Mouse (Mus musculus) liver, embryonic 14.5 days (tissue): ENCODE data around the gene Nwd2. TPM values are rescaled to one million over a fixed set of nuclear protein-coding genes. Genes with fewer than 3 reads are reported as not detected.

Source experiments
- ATAC-seq: fragments of 200-750 bp; cut with Nextera tagmentation; 2 replicates; pipeline ENCODE4 v1.8.0; 2017; ENCODE audit warnings: moderate number of reproducible peaks, mild to moderate bottlenecking, moderate library complexity; ENCODE audit not compliant: insufficient read depth
- DNase-seq, 3 experiments: peaks; one replicate each; pipeline ENCODE4 v3.0.0-alpha.2; 2012 to 2013; ENCODE audit warnings: low read depth in 3 of 3, low spot score in 3 of 3
- H3K27ac ChIP-seq: fragments of 300-500 bp; sonication (generic); 2 replicates; pipeline ENCODE4 v1.5.1; 2014; ENCODE audit warnings: moderate library complexity, mild to moderate bottlenecking, control low read depth, inconsistent platforms
- H3K27me3 ChIP-seq: fragments of 300-500 bp; sonication (generic); 2 replicates; pipeline ENCODE4 v1.6.1; 2014; ENCODE audit warnings: mild to moderate bottlenecking, low read length, moderate library complexity; ENCODE audit not compliant: control insufficient read depth, insufficient read depth
- H3K36me3 ChIP-seq: fragments of 300-500 bp; sonication (generic); replicated peaks from 2 replicates; pipeline ENCODE4 v1.6.1; 2014; ENCODE audit warnings: low read depth; ENCODE audit not compliant: control insufficient read depth, insufficient read depth
- H3K4me1 ChIP-seq, 2 experiments: fragments of 200-500 bp in 1 of 2; fragments of 300-500 bp in 1 of 2; sonication (generic) in 1 of 2; replicated peaks; 2 replicates each; pipeline ENCODE4 v1.6.1; 2012 to 2014; ENCODE audit warnings: antibody characterized with exemption in 1 of 2, inconsistent platforms in 1 of 2, low read length in 1 of 2; ENCODE audit not compliant: control insufficient read depth in 2 of 2, insufficient read depth in 2 of 2
- H3K4me2 ChIP-seq: fragments of 300-500 bp; sonication (generic); 2 replicates; pipeline ENCODE4 v1.6.1; 2014; ENCODE audit warnings: low read depth, mild to moderate bottlenecking, control low read depth, moderate library complexity
- H3K4me3 ChIP-seq, 2 experiments: fragments of 200-500 bp in 1 of 2; fragments of 300-500 bp in 1 of 2; sonication (generic) in 1 of 2; 2 replicates each; pipeline ENCODE4 v1.5.1; 2012 to 2014; ENCODE audit warnings: low read depth in 2 of 2, low read length in 2 of 2, mild to moderate bottlenecking in 2 of 2, control low read depth in 1 of 2, inconsistent platforms in 1 of 2, moderate library complexity in 1 of 2; ENCODE audit not compliant: insufficient read depth in 1 of 2
- H3K9ac ChIP-seq: fragments of 300-500 bp; sonication (generic); replicated peaks from 2 replicates; pipeline ENCODE4 v1.6.1; 2014; ENCODE audit warnings: mild to moderate bottlenecking, control low read depth, moderate library complexity
- H3K9me3 ChIP-seq: fragments of 300-500 bp; sonication (generic); 2 replicates; pipeline ENCODE4 v1.6.1; 2016; ENCODE audit warnings: low read length, mixed read lengths; ENCODE audit not compliant: control insufficient read depth
- CTCF ChIP-seq: IDR thresholded peaks from 2 replicates; pipeline ENCODE4 v1.5.1; 2016; ENCODE audit warnings: antibody characterized with exemption, low read depth, control low read depth
- EP300 ChIP-seq: IDR thresholded peaks from 2 replicates; pipeline ENCODE4 v1.6.1; 2016; ENCODE audit warnings: antibody characterized with exemption, low read depth
- WGBS: fragments of 180-500 bp; shearing (Covaris S2); extraction: QIAGEN DNeasy Blood & Tissue Kit; methylation state at CpG from one replicate; pipeline ENCODE4 v1.1.7; 2014; ENCODE audit not compliant: insufficient replicate concordance; 5-methylcytosine and 5-hydroxymethylcytosine counted together
- polyA plus RNA-seq, 2 experiments: library from polyadenylated mRNA; depleted of rRNA in 1 of 2; stranded (reverse) in 1 of 2; unstranded in 1 of 2; fragments of >200 nt; fragmentation: Nextera tagmentation in 1 of 2; extraction: Ambion mirVana in 1 of 2; gene quantifications; 2 replicates each; pipeline versions ENCODE4 v1.2.1 to v1.2.3; 2012 to 2014

Gene Nwd2
- polyA plus RNA-seq, 2 experiments, result 0.03 TPM; not detected in 1

GRCm38 (mm10) chr5:63847541-63848226 is 198.8 kb downstream of the Nwd2 start:
- H3K27ac ChIP-seq, result peak overlapping the region; percentile 53
- H3K4me3 ChIP-seq, result no peak overlapping the region
- DNase-seq, result peak in 2 of 3 experiments; percentile 29 to 31
- H3K4me1 ChIP-seq, result no peaks in the 10 kb centered on the region
- TF ChIP-seq EP300 (no peak), CTCF (no peak)
- H3K27me3 ChIP-seq, result no peaks in the 10 kb centered on the region
- 0 out of 2 replicates have a peak, but pooled peaks cover 2% of the 10 kb centered on the region for H3K9me3 ChIP-seq
- WGBS, result 65% methylated on average over 13 of the region's 13 CpGs
- ATAC-seq, result peak; percentile 84
- H3K9ac ChIP-seq, result no peak overlapping the region
- 0 out of 2 replicates have a peak overlapping the region, but pooled peaks have one; percentile 28 for H3K4me2 ChIP-seq
- no peaks in the 10 kb centered on the region for H3K36me3 ChIP-seq

- WGBS, result 38% methylated on average over 8 of the region's 8 CpGs
- TF ChIP-seq EP300, result no peak
- TF ChIP-seq CTCF, result no peak
- H3K4me3 ChIP-seq, result no peak overlapping the region
- no peaks in the 10 kb centered on the region for H3K27me3 ChIP-seq
- H3K4me2 ChIP-seq, result no peak overlapping the region
- no peaks in the 10 kb centered on the region for H3K9me3 ChIP-seq
- ATAC-seq (no peak), DNase-seq (no peak)
- H3K27ac ChIP-seq, result no peak overlapping the region
- no peaks in the 10 kb centered on the region for H3K4me1 ChIP-seq
- H3K36me3 ChIP-seq, result no peaks in the 10 kb centered on the region
- no peak overlapping the region for H3K9ac ChIP-seq
These were observed 210.0 kb downstream of the Nwd2 start for GRCm38 (mm10) chr5:63858901-63859300.

Other genes with a start within 250 kb of the Nwd2 start
- 5.2 and 6.0 TPM in 2 replicates for gene 0610040J01Rik, start 163.3 kb downstream of the Nwd2 start, polyA plus RNA-seq (2012; rRNA removed)
- 8.0 and 8.5 TPM in 2 replicates for gene 0610040J01Rik, start 163.3 kb downstream of the Nwd2 start, polyA plus RNA-seq (2014; fragmentation: Nextera tagmentation; extraction: Ambion mirVana)